Mouse (Mus musculus): ENCODE measurements around the gene Arpp21. TPM values are rescaled to one million over a fixed set of nuclear protein-coding genes. Genes with fewer than 3 reads are reported as not detected.

Gene Arpp21
- total RNA-seq, 2 experiments from 2014 or later, result 196 to 274 TPM

- DNase-seq (ENCODE audit: extremely low spot score in 1 of 2, low spot score in 1 of 2), result no peak
These were observed 49.1 kb downstream of the Arpp21 start for GRCm38 (mm10) chr9:112186336-112187305.

GRCm38 (mm10) chr9:112185746-112186145, 50.0 kb downstream of the Arpp21 start:
- DNase-seq (ENCODE audit: extremely low spot score in 1 of 2, low spot score in 1 of 2), result no peak

GRCm38 (mm10) chr9:112182738-112183137, 53.0 kb downstream of the Arpp21 start:
- DNase-seq (ENCODE audit: extremely low spot score in 1 of 2, low spot score in 1 of 2), result no peak

- no peak for DNase-seq (ENCODE audit: extremely low spot score in 1 of 2, low spot score in 1 of 2)
These were observed 55.7 kb downstream of the Arpp21 start for GRCm38 (mm10) chr9:112180006-112180405.

GRCm38 (mm10) chr9:112178438-112178837, 57.3 kb downstream of the Arpp21 start:
- peak in 1 of 2 experiments; percentile 5 for DNase-seq (ENCODE audit: extremely low spot score in 1 of 2, low spot score in 1 of 2)

- peak in 1 of 2 experiments; percentile 4 for DNase-seq (ENCODE audit: extremely low spot score in 1 of 2, low spot score in 1 of 2)
These were observed 58.2 kb downstream of the Arpp21 start for GRCm38 (mm10) chr9:112177569-112177968.

GRCm38 (mm10) chr9:112176317-112176716, 59.4 kb downstream of the Arpp21 start:
- DNase-seq (ENCODE audit: extremely low spot score in 1 of 2, low spot score in 1 of 2), result peak in 1 of 2 experiments; percentile 8

GRCm38 (mm10) chr9:112174407-112175357, 61.1 kb downstream of the Arpp21 start:
- peak in 1 of 2 experiments; percentile 6 for DNase-seq (ENCODE audit: extremely low spot score in 1 of 2, low spot score in 1 of 2)

- no peak for DNase-seq (ENCODE audit: extremely low spot score in 1 of 2, low spot score in 1 of 2)
These were observed 62.0 kb downstream of the Arpp21 start for GRCm38 (mm10) chr9:112173778-112174177.

GRCm38 (mm10) chr9:112164677-112165076, 71.1 kb downstream of the Arpp21 start:
- no peak for DNase-seq (ENCODE audit: extremely low spot score in 1 of 2, low spot score in 1 of 2)

GRCm38 (mm10) chr9:112160981-112161380, 74.8 kb downstream of the Arpp21 start:
- DNase-seq (ENCODE audit: extremely low spot score in 1 of 2, low spot score in 1 of 2), result no peak

GRCm38 (mm10) chr9:112153972-112154371, 81.8 kb downstream of the Arpp21 start:
- no peak for DNase-seq (ENCODE audit: extremely low spot score in 1 of 2, low spot score in 1 of 2)

GRCm38 (mm10) chr9:112152762-112153161, 83.0 kb downstream of the Arpp21 start:
- no peak for DNase-seq (ENCODE audit: extremely low spot score in 1 of 2, low spot score in 1 of 2)

GRCm38 (mm10) chr9:112151177-112151576, 84.6 kb downstream of the Arpp21 start:
- no peak for DNase-seq (ENCODE audit: extremely low spot score in 1 of 2, low spot score in 1 of 2)

GRCm38 (mm10) chr9:112140658-112141057, 95.1 kb downstream of the Arpp21 start:
- DNase-seq (ENCODE audit: extremely low spot score in 1 of 2, low spot score in 1 of 2), result no peak

GRCm38 (mm10) chr9:112137820-112138219, 97.9 kb downstream of the Arpp21 start:
- no peak for DNase-seq (ENCODE audit: extremely low spot score in 1 of 2, low spot score in 1 of 2)

- DNase-seq (ENCODE audit: extremely low spot score in 1 of 2, low spot score in 1 of 2), result no peak
These were observed 104.9 kb downstream of the Arpp21 start for GRCm38 (mm10) chr9:112130812-112131211.

- no peak for DNase-seq (ENCODE audit: extremely low spot score in 1 of 2, low spot score in 1 of 2)
These were observed 111.1 kb downstream of the Arpp21 start for GRCm38 (mm10) chr9:112124667-112125066.

- DNase-seq (ENCODE audit: extremely low spot score in 1 of 2, low spot score in 1 of 2), result no peak
These were observed 111.6 kb downstream of the Arpp21 start for GRCm38 (mm10) chr9:112124184-112124583.

- DNase-seq (ENCODE audit: extremely low spot score in 1 of 2, low spot score in 1 of 2), result no peak
These were observed 112.3 kb downstream of the Arpp21 start for GRCm38 (mm10) chr9:112123421-112123828.

- DNase-seq (ENCODE audit: extremely low spot score in 1 of 2, low spot score in 1 of 2), result no peak
These were observed 116.2 kb downstream of the Arpp21 start for GRCm38 (mm10) chr9:112119535-112119934.

All from layer of hippocampus, postnatal 25 days (tissue).